Mouse (Mus musculus): ENCODE results near the gene Ms4a4d.

Ms4a4d gene

DNA sequence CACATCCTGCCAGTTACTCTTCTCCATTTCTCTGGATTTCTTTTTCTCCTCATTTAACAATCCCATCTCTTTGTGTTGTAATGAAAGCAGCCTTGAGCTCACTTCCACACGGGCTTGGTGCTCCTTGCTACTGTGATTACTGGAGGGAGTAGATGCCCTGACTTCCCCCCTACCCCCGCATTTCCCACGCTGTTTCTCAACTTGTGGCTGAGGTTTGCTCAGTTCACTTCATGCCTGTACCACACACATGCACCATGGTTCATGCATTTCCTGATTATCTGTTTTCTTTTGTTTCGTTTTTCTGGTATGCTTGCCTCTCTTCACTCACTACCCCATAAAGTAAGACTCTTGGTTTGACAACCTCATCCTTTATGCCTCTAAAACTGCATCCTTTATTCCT, 52.6 kb downstream of the Ms4a4d start:
- no peak for DNase-seq

DNA sequence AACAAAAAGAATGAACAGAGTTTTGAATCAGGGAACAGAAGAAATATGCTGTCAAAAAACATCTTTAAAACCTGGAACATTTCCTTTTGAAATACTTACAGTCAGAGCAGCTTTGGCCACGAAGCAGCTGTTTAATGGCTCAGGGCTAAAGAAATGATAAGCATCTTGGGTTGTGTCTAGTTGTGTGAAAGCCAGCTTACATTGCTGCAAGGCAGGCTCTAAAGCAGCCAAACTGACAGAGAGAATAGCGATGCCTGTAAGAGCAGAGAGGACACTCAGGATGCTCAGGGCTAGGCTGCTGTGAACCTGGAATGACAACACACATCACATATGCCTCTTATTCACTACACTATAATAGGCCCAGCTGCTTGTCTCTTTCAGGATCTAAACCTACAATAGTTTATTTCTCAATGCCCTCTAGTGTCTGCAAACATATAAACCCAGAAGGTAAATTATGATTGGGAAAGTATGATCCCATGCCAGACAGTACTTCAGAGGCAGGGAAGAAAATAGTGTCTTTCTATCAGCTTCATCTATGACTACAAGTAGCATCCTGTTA, 53.4 kb downstream of the Ms4a4d start:
- DNase-seq = no peak

DNA sequence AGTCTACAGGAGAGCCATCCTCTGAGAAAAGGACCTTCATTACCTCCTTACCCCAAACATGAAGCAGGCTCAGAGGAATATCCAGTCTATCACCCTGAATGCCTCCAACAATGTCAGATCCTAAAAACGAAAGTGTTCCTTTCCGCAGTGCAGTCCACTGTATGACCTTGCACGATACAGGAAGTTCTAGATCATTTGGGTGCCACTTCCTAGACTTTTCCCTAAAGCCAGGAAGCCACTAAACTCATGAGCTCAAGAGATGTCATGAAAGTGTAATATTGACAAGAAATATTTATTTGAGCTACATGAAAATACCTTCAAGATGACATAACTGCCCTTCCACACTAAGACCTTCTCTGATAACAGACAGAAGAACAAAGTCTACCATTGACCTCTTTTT, 64.7 kb downstream of the Ms4a4d start:
- DNase-seq = no peak

DNA sequence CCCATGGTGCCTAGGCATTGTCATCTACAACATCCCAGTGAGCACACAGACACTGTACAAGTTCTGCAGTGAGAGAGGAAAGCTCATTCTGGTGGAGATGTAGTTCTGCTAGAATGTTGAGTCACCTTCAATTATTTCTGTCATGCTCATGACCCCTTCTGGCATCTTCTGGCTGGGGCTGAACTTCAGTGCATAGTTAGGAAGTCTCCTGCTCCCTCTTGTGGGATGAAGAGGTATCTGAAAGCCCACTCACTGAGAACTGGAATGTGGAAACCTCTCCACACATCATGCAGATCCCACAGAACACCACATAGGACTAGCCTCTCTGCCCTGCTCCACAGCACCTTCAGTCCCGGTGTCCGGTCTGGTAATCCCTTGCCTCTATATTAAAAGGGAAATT, 65.4 kb downstream of the Ms4a4d start:
- peak; percentile 44 to 49 for DNase-seq

DNA sequence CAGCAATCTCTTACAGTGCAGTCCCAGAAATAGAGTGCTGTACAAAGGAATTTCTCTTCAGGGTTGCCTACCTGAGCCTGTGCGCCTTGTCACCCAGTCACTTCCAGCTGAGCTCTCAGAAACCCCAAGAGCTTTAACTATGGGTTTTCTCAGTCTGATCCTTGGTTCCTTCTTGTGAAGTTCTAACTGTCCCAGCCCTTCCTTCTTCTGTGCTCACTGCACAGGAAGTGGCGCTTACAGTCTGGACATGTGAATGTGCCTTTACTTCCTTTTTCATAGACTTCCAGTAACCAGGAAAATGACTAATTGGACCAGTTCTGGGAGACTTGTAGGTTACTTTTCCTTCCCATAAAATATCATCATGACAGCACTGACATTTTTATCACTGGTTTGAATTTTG, 68.0 kb downstream of the Ms4a4d start, which contains the start of gene Ms4a6d:
Gene Ms4a6d (minus strand): TSS at position 247 of the 400 bp plus-strand sequence.
- no peak for DNase-seq

Measured in cerebellum, postnatal 10 days (tissue).